Mouse (Mus musculus): ENCODE data around the gene Slc9b2. TPM values are rescaled to one million over a fixed set of nuclear protein-coding genes. Genes with fewer than 3 reads are reported as not detected.

The Slc9b2 gene
- polyA plus RNA-seq, 1 experiment from 2014 or later: 0.51 TPM

GRCm38 (mm10) chr3:135375836-135376235, 68.3 kb downstream of the Slc9b2 start:
- ATAC-seq (replicated peaks; ENCODE audit: extremely low read depth, insufficient read depth, low FRiP score): no peak
- H3K4me1 ChIP-seq (ENCODE audit: control insufficient read depth, insufficient read depth, low read length): no peaks in the 10 kb centered on the region
- H3K27me3 ChIP-seq (ENCODE audit: control insufficient read depth, insufficient read depth, low read length): no peaks in the 10 kb centered on the region
- no peaks in the 10 kb centered on the region for H3K36me3 ChIP-seq (ENCODE audit: control insufficient read depth, insufficient read depth)
- WGBS: 71% methylated on average over 3 of the region's 3 CpGs
- H3K4me2 ChIP-seq (ENCODE audit: low read depth, low read length): no peak overlapping the region
- no peaks in the 10 kb centered on the region for H3K9me3 ChIP-seq (replicated peaks; ENCODE audit: control insufficient read depth, low read length)
- H3K9ac ChIP-seq (ENCODE audit: low read length): no peak overlapping the region
- no peak overlapping the region for H3K27ac ChIP-seq (ENCODE audit: low read length)
- H3K4me3 ChIP-seq (ENCODE audit: low read length): no peak overlapping the region

DNA sequence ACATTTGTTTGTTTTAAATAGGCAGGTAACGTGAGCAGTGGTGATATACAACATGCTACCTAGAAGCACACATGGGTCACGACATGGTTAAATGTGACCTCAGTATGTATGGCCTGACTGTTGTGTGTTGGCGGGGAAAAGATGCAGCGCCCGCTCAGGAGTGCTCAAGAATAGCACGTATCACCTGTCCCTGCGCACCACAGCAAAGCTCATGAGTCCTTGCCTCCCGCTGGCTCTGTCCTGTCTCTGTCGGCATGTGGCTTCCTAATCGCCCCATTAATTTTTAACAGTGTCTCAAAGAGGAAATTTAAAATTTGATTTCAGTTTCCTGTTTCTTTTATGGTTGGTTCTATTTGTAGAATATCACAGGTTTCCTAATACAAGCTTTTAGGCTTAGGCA, 69.9 kb downstream of the Slc9b2 start:
- Histone ChIP-seq H3K4me1 (ENCODE audit: control insufficient read depth, insufficient read depth, low read length) (no peaks in the 10 kb centered on the region), H3K4me2 (ENCODE audit: low read depth, low read length) (no peak overlapping the region), H3K27me3 (ENCODE audit: control insufficient read depth, insufficient read depth, low read length) (no peaks in the 10 kb centered on the region), H3K9ac (ENCODE audit: low read length) (no peak overlapping the region), H3K4me3 (ENCODE audit: low read length) (no peak overlapping the region), H3K9me3 (replicated peaks; ENCODE audit: control insufficient read depth, low read length) (no peaks in the 10 kb centered on the region), H3K36me3 (ENCODE audit: control insufficient read depth, insufficient read depth) (no peaks in the 10 kb centered on the region), H3K27ac (ENCODE audit: low read length) (no peak overlapping the region)
- ATAC-seq (replicated peaks; ENCODE audit: extremely low read depth, insufficient read depth, low FRiP score): no peak
- 73% methylated on average over 10 of the region's 10 CpGs for WGBS

DNA sequence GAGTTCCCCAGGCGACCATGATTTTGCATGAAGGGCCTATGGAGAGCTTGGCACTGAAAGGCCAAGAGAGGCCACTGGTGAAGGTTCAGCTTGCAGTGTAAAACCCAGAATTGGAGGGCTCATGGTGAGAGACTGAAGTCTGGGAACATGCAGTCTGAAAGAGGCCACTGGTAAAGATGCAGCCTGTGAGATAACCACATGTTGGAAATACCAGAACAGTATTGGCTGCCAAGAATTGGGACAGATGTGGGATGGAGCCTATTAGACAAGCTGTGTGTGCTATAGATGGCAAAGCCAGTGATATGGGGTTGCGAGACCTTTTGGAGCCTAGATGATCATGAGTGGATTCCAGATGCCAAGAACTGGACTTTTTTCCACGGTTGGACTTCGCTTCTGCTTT, 72.4 kb downstream of the Slc9b2 start:
- Histone ChIP-seq H3K9ac (ENCODE audit: low read length) (no peak overlapping the region), H3K4me1 (ENCODE audit: control insufficient read depth, insufficient read depth, low read length) (no peaks in the 10 kb centered on the region), H3K36me3 (ENCODE audit: control insufficient read depth, insufficient read depth) (no peaks in the 10 kb centered on the region), H3K4me3 (ENCODE audit: low read length) (no peak overlapping the region), H3K27me3 (ENCODE audit: control insufficient read depth, insufficient read depth, low read length) (no peaks in the 10 kb centered on the region), H3K27ac (ENCODE audit: low read length) (no peak overlapping the region), H3K9me3 (replicated peaks; ENCODE audit: control insufficient read depth, low read length) (no peaks in the 10 kb centered on the region), H3K4me2 (ENCODE audit: low read depth, low read length) (no peak overlapping the region)
- no peak for ATAC-seq (replicated peaks; ENCODE audit: extremely low read depth, insufficient read depth, low FRiP score)
- WGBS: 85% methylated on average over 4 of the region's 4 CpGs

GRCm38 (mm10) chr3:135393186-135393585, 85.7 kb downstream of the Slc9b2 start:
- Histone ChIP-seq H3K27me3 (ENCODE audit: control insufficient read depth, insufficient read depth, low read length) (no peaks in the 10 kb centered on the region), H3K36me3 (ENCODE audit: control insufficient read depth, insufficient read depth) (no peaks in the 10 kb centered on the region), H3K9me3 (replicated peaks; ENCODE audit: control insufficient read depth, low read length) (no peaks in the 10 kb centered on the region), H3K4me3 (ENCODE audit: low read length) (no peak overlapping the region), H3K4me2 (ENCODE audit: low read depth, low read length) (no peak overlapping the region), H3K4me1 (ENCODE audit: control insufficient read depth, insufficient read depth, low read length) (peaks cover 3% of the 10 kb centered on the region; the same call in 1 of the 2 replicates), H3K9ac (ENCODE audit: low read length) (no peak overlapping the region), H3K27ac (ENCODE audit: low read length) (no peak overlapping the region)
- WGBS: 36% methylated on average over 6 of the region's 6 CpGs
- no peak; the same call in 1 of the 2 replicates for ATAC-seq (replicated peaks; ENCODE audit: extremely low read depth, insufficient read depth, low FRiP score)

Other genes with a start within 250 kb of the Slc9b2 start
- 16.0 and 16.5 TPM in 2 replicates for gene Cenpe, start 95.2 kb upstream of the Slc9b2 start, polyA plus RNA-seq (2015; fragmentation: Nextera tagmentation; extraction: Ambion mirVana)
- 2.4 and 2.5 TPM in 2 replicates for gene Bdh2, start 26.5 kb upstream of the Slc9b2 start, polyA plus RNA-seq (2015; fragmentation: Nextera tagmentation; extraction: Ambion mirVana)
- gene Slc9b1, start 40.3 kb downstream of the Slc9b2 start, polyA plus RNA-seq (2015; fragmentation: Nextera tagmentation; extraction: Ambion mirVana): not detected in 2 replicates
- gene Cisd2, start 116.2 kb downstream of the Slc9b2 start, polyA plus RNA-seq (2015; fragmentation: Nextera tagmentation; extraction: Ambion mirVana): 51.8 and 52.0 TPM in 2 replicates
- gene Ube2d3, start 130.4 kb downstream of the Slc9b2 start, polyA plus RNA-seq (2015; fragmentation: Nextera tagmentation; extraction: Ambion mirVana): 424 and 489 TPM in 2 replicates
- 37.0 and 38.3 TPM in 2 replicates for gene Manba, start 177.9 kb downstream of the Slc9b2 start, polyA plus RNA-seq (2015; fragmentation: Nextera tagmentation; extraction: Ambion mirVana)

Measured in heart, embryonic 16.5 days (tissue).